In genomic region chr1:187028841-187029240, GRCm38 (mm10) we compare ENCODE assay signal across 18 mouse cellular contexts.
DNase-seq lines count a peak whose midpoint lies in the region; ATAC-seq lines count a peak whose summit lies in the region.
"Had no signal": no experiment of that assay in that cellular context is flagged by ENCODE, and none has a peak within 500 bp of the region (broad histone marks: within the 10 kb centered on the region; RNA-seq: fewer than 3 reads in every experiment).

No protein-coding gene starts in this region.

- H3K27me3 ChIP-seq in forebrain, embryonic 16.5 days (replicated peaks; ENCODE audit: control insufficient read depth, insufficient read depth, low read length), result no peaks in the 10 kb centered on the region
- H3K27me3 ChIP-seq: embryonic facial prominence, embryonic 12.5 days; forebrain, embryonic 15.5 days; heart, embryonic 13.5 days; hindbrain, embryonic 15.5 days had no signal

- DNase-seq in frontal cortex, postnatal 36 days (ENCODE audit: low spot score in 2 of 2), result peak; percentile 30 to 35
- DNase-seq in frontal cortex, postnatal 10 days (ENCODE audit: low spot score in 2 of 2), result no peak
- DNase-seq in left cerebral cortex, adult 18-20 months (ENCODE audit: low spot score in 2 of 2), result peak; percentile 12 to 23
- DNase-seq in left cerebral cortex, postnatal 10 days (ENCODE audit: extremely low spot score in 1 of 2, low spot score in 2 of 2), result no peak
- DNase-seq in brain, adult 2 months (ENCODE audit: low read depth, low spot score), result peak; percentile 70
- DNase-seq in left cerebral cortex, postnatal 25 days (ENCODE audit: low spot score in 2 of 2), result peak; percentile 26 to 74
- no peak for DNase-seq in adrenal gland, adult 2 months
- DNase-seq: adrenal gland, postnatal 25 days; cerebellum, adult 8-10 months; cerebellum, postnatal 14 days; gastrocnemius, postnatal 10 days; heart, adult 2 months; heart, postnatal 36 days had no signal

- H3K9me3 ChIP-seq in forebrain, embryonic 16.5 days (ENCODE audit: control insufficient read depth, low read length), result no peaks in the 10 kb centered on the region
- H3K9me3 ChIP-seq: embryonic facial prominence, embryonic 12.5 days; forebrain, embryonic 15.5 days; heart, embryonic 13.5 days; hindbrain, embryonic 15.5 days had no signal

- 94% methylated on average over 6 of the region's 6 CpGs for WGBS in forebrain, embryonic 16.5 days

- H3K27ac ChIP-seq in forebrain, embryonic 16.5 days (ENCODE audit: low read length), result no peak overlapping the region
- H3K27ac ChIP-seq: embryonic facial prominence, embryonic 12.5 days; forebrain, embryonic 15.5 days; heart, adult 2 months; heart, embryonic 13.5 days; hindbrain, embryonic 15.5 days had no signal

- H3K4me1 ChIP-seq in forebrain, embryonic 16.5 days (replicated peaks; ENCODE audit: control insufficient read depth, insufficient read depth, low read length), result no peaks in the 10 kb centered on the region
- H3K4me1 ChIP-seq: embryonic facial prominence, embryonic 12.5 days; forebrain, embryonic 15.5 days; heart, embryonic 13.5 days; hindbrain, embryonic 15.5 days had no signal

- intact Hi-C loops in left cerebral cortex, postnatal 10 days (cut with DNase I), result no loop called here
- intact Hi-C loops in left cerebral cortex, postnatal 25 days (cut with DNase I), result no loop called here

- no peak overlapping the region for H3K4me3 ChIP-seq in forebrain, embryonic 16.5 days (replicated peaks; ENCODE audit: low read length)
- H3K4me3 ChIP-seq: embryonic facial prominence, embryonic 12.5 days; forebrain, embryonic 15.5 days; heart, adult 2 months; heart, embryonic 13.5 days; hindbrain, embryonic 15.5 days had no signal

- H3K4me2 ChIP-seq in forebrain, embryonic 16.5 days (ENCODE audit: low read length), result no peak overlapping the region
- H3K4me2 ChIP-seq: embryonic facial prominence, embryonic 12.5 days; forebrain, embryonic 15.5 days; heart, embryonic 13.5 days; hindbrain, embryonic 15.5 days had no signal

- no peak for ATAC-seq in forebrain, embryonic 16.5 days
- ATAC-seq: forebrain, embryonic 15.5 days had no signal

- H3K9ac ChIP-seq in forebrain, embryonic 16.5 days (replicated peaks; ENCODE audit: low read depth, low read length), result no peak overlapping the region
- H3K9ac ChIP-seq: embryonic facial prominence, embryonic 12.5 days; forebrain, embryonic 15.5 days; heart, embryonic 13.5 days; hindbrain, embryonic 15.5 days had no signal

- H3K36me3 ChIP-seq in forebrain, embryonic 16.5 days (ENCODE audit: control insufficient read depth, insufficient read depth), result no peaks in the 10 kb centered on the region
- H3K36me3 ChIP-seq: embryonic facial prominence, embryonic 12.5 days; forebrain, embryonic 15.5 days; heart, embryonic 13.5 days; hindbrain, embryonic 15.5 days had no signal

Comparison
In these comparisons a context has a peak if more than half of its experiments do, and no peak if none do; other contexts are left out.
1. DNase-seq: peak in frontal cortex, postnatal 36 days (2 of 2), left cerebral cortex, adult 18-20 months (2 of 2), brain, adult 2 months (single experiment) and left cerebral cortex, postnatal 25 days (2 of 2); none in frontal cortex, postnatal 10 days (0 of 2), left cerebral cortex, postnatal 10 days (0 of 2) and adrenal gland, adult 2 months (single experiment).